Mouse (Mus musculus) kidney, embryonic 15.5 days (tissue): ENCODE measurements at regions not wholly inside any gene's neighbourhood (a gene's known extent, or its start where the extent isn't known, plus 50 kb on each side); places are given as distances from the start of the nearest gene placed in this dataset.
"Not testable (repeated sequence)": the region's sequence is repeated elsewhere in the genome, so short reads cannot be mapped to it uniquely, and the experiment has no call there.

ENCODE experiments used
- ATAC-seq: fragments of 200-750 bp; cut with Nextera tagmentation; replicated peaks from 2 replicates; pipeline ENCODE4 v1.8.0; 2017; ENCODE audit warnings: moderate TSS enrichment; ENCODE audit not compliant: low FRiP score
- H3K27ac ChIP-seq: fragments of 300-500 bp; sonication (generic); 2 replicates; pipeline ENCODE4 v1.5.1; 2015; ENCODE audit warnings: mild to moderate bottlenecking, inconsistent platforms
- H3K27me3 ChIP-seq: fragments of 300-500 bp; sonication (generic); 2 replicates; pipeline ENCODE4 v1.6.1; 2015; ENCODE audit warnings: inconsistent platforms
- H3K36me3 ChIP-seq: fragments of 300-500 bp; sonication (generic); 2 replicates; pipeline ENCODE4 v1.6.1; 2015; ENCODE audit warnings: inconsistent platforms
- H3K4me1 ChIP-seq: fragments of 300-500 bp; sonication (generic); 2 replicates; pipeline ENCODE4 v1.6.1; 2015; ENCODE audit warnings: inconsistent platforms
- H3K4me2 ChIP-seq: fragments of 300-500 bp; sonication (generic); 2 replicates; pipeline ENCODE4 v1.6.1; 2015; ENCODE audit warnings: moderate library complexity, mild to moderate bottlenecking, inconsistent platforms
- H3K4me3 ChIP-seq: fragments of 300-500 bp; sonication (generic); replicated peaks from 2 replicates; pipeline ENCODE4 v1.5.1; 2015; ENCODE audit warnings: mild to moderate bottlenecking, inconsistent platforms
- H3K9ac ChIP-seq: fragments of 300-500 bp; sonication (generic); 2 replicates; pipeline ENCODE4 v1.6.1; 2015; ENCODE audit warnings: mild to moderate bottlenecking, inconsistent platforms
- H3K9me3 ChIP-seq: fragments of 300-500 bp; sonication (generic); replicated peaks from 2 replicates; pipeline ENCODE4 v1.6.1; 2016; ENCODE audit warnings: inconsistent platforms
- WGBS: fragments of 180-500 bp; shearing (Covaris S2); methylation state at CpG from one replicate; pipeline ENCODE4 v1.1.7; 2015; ENCODE audit warnings: mixed read lengths; 5-methylcytosine and 5-hydroxymethylcytosine counted together

DNA sequence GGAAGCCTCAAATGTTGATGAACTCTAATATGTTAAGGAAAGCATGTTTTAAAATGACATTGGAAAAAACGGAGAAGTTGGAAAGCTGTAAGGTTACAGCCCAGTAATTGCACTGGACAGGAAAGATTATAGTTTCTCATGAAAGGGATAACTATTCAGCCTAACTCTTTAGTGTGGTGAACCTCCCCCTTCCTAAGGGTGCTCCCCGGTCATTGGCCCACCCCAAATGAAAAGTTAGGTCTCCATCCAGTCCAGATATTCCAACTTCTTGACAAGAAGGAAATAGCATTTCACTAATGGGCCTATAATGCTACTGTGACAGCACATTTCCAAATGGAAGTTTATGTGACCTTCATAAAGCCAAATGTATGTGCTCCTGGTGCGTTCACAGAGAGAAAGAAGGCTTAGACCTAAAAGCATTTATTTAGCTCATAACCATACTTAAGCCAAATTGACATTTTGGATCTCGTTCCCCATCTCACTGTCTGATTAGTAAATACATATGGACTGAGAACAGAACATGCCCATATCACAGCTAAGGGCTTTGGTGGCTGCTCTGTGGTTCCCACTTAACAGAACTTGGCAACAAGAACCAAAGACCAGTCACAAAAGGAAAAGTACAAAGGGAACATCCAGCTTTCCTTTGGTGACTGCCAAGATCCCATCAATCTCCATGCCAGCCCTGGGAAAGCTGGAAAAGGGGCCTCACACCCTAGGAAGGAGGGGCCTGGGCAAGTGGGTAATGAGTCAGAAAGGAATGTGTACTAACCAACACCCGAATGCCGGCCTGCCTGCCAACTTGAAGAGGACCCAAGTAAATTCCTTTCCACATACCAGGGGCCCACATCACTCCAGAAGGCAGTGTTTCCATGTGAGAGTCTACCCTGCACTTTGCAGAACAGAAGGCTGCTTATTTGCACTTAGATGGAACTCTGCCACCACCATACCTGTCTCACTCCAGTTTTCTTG lies 155.1 kb upstream of the Chst7 start:
- Histone ChIP-seq H3K4me1 (no peaks in the 10 kb centered on the region), H3K27ac (0 out of 2 replicates have a peak overlapping the region, but pooled peaks have one; percentile 24), H3K4me3 (no peak overlapping the region), H3K9ac (no peak overlapping the region), H3K4me2 (no peak overlapping the region), H3K9me3 (no peaks in the 10 kb centered on the region), H3K36me3 (no peaks in the 10 kb centered on the region), H3K27me3 (no peaks in the 10 kb centered on the region)
- ATAC-seq = peak; percentile 94
- 59% methylated on average over 6 of the region's 6 CpGs for WGBS

DNA sequence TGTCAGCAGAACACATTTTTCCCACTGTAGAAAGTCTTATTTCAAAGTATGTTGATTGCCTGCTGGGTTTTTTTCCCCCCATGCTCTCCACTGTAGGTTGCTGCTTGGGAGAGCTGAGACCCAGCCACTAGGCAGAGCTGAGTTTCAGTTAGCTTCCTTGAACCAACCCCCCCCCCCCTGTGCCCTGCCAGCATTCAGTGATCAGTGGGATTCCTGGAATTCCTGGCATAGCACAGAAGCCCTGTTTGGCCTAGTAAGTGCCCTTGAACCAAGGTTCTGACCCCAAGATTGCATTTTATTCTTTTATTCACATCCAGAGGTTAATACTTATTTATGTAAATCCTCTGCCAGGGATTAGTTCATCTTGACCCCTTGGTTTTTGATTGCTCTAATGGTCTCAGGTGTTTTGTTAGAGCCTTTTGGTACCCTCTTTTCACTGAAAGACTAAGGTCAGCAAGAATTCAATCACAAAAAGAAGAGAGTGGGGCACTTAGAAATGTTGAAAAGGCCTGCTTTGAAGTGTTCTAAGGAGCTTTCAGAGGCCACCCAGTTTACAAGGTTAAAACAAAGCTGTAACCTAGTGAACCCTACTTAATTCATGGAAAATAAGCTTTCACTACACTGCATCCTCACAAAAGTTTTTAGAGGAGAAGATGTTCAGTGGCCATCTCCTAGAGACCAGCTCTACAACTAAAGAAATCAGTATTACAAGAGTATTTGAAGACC lies 152.6 kb upstream of the Chst7 start:
- Histone ChIP-seq H3K4me1 (no peaks in the 10 kb centered on the region), H3K9me3 (no peaks in the 10 kb centered on the region), H3K27me3 (no peaks in the 10 kb centered on the region), H3K27ac (no peak overlapping the region), H3K36me3 (no peaks in the 10 kb centered on the region), H3K4me3 (no peak overlapping the region), H3K9ac (no peak overlapping the region), H3K4me2 (no peak overlapping the region)
- ATAC-seq = no peak

DNA sequence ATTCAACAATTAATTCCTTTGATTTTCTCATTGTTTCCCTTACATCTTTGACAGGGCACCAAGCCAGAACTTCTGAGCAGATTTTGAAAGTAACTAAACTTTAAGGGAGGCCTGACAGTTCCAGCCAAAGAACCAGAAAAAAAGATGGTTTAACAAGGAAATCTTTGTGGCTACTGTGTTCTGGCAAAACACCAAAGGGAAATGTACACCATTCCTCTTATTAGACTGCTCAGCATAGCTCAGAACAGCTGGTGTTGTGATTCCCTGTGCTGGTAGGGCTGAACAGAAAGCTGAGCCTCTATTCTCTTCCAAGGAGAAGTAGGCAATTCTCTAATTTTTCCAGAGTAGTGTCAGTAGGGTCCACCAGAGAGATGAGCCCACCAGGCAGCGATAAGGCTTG lies 142.4 kb upstream of the Chst7 start:
- H3K27me3 ChIP-seq = no peaks in the 10 kb centered on the region
- no peaks in the 10 kb centered on the region for H3K9me3 ChIP-seq
- no peak for ATAC-seq
- no peak overlapping the region for H3K27ac ChIP-seq
- no peak overlapping the region for H3K4me2 ChIP-seq
- H3K4me1 ChIP-seq = no peaks in the 10 kb centered on the region
- H3K9ac ChIP-seq = no peak overlapping the region
- no peak overlapping the region for H3K4me3 ChIP-seq
- 86% methylated on average over 1 of the region's 1 CpGs for WGBS
- no peaks in the 10 kb centered on the region for H3K36me3 ChIP-seq

DNA sequence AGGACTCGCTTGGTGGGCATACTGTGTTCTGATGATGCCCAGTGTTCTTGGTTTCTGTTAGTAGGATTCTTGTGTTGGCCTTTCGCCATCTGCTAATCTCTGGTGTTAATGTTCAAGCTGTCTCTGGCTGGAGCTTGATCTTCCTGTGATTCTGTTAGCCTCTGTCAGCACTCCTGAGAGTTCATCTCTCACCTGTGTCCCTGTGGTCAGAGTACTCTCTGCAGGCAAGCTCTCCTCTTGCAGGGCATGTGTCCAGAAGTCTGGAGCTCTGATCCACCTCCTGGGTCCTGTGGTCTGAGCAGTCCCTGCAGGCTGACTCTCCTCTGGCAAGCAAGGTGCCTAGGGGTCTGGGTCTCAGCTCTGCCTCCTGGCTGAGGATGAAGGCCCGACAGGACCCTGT lies 130.0 kb upstream of the Chst7 start:
- not testable (repeated sequence) for H3K4me3 ChIP-seq, ATAC-seq, H3K36me3 ChIP-seq, H3K9ac ChIP-seq, H3K27me3 ChIP-seq, H3K4me1 ChIP-seq, H3K4me2 ChIP-seq, H3K27ac ChIP-seq, H3K9me3 ChIP-seq
- WGBS = 80% methylated on average over 3 of the region's 3 CpGs

DNA sequence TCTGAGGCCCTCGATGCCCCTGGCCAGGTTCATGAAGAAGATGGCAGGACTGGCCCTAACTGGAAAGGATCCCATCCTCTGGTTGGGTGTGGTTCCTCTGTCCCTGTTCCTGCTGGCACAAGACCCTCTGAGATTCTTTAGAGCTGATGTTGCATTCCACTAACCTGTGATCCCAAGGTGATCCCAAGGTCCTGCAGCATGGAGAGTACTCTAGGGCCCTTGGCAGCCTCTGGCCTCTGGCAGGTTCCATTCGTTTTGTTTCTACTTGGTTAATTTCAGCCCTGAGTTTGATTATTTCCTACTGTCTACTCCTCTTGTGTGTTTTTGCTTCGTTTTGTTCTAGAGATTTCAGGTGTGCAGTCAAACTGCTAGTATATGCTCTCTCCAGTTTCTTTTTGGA lies 129.5 kb upstream of the Chst7 start:
- Histone ChIP-seq H3K9me3 (no peaks in the 10 kb centered on the region), H3K27me3 (no peaks in the 10 kb centered on the region), H3K4me1 (no peaks in the 10 kb centered on the region), H3K36me3 (no peaks in the 10 kb centered on the region), H3K9ac (no peak overlapping the region), H3K4me2 (no peak overlapping the region), H3K4me3 (no peak overlapping the region), H3K27ac (no peak overlapping the region)
- WGBS = 73% methylated on average over 3 of the region's 3 CpGs
- no peak for ATAC-seq

DNA sequence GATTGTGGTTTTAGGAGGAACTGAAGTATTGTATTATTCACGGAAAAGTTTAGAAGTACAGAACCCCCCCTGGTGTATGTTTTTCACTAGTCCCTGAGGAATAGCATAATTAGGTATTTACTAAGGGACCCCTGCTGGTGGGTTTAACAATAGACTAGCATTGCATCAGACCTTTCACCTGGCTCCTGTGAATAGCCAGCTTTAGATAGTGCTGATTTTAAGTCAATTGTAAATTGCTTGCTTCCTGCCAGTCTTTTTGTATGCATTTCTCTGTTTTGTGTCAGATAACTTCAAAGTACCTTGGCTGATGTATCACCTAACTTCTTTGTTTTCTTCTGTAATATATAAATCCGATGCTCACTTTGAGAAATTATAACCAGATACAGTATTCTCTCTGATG lies 116.1 kb upstream of the Chst7 start:
- ATAC-seq = no peak
- H3K9ac ChIP-seq = no peak overlapping the region
- H3K9me3 ChIP-seq = no peaks in the 10 kb centered on the region
- WGBS = 86% methylated on average over 2 of the region's 2 CpGs
- no peaks in the 10 kb centered on the region for H3K36me3 ChIP-seq
- H3K4me1 ChIP-seq = no peaks in the 10 kb centered on the region
- no peak overlapping the region for H3K4me3 ChIP-seq
- H3K27me3 ChIP-seq = no peaks in the 10 kb centered on the region
- H3K4me2 ChIP-seq = no peak overlapping the region
- no peak overlapping the region for H3K27ac ChIP-seq
